Mouse (Mus musculus): Measurements from ENCODE around the gene Large2. TPM values are rescaled to one million over a fixed set of nuclear protein-coding genes. Genes with fewer than 3 reads are reported as not detected.

Large2 gene
- polyA plus RNA-seq, 1 experiment from 2014 or later = 17.1 TPM

GRCm38 (mm10) chr2:92375099-92375623 lies 492 bp upstream of the Large2 start:
- WGBS = 0% methylated on average over 29 of the region's 29 CpGs
- Histone ChIP-seq H3K9ac (replicated peaks; ENCODE audit: low read depth) (peak overlapping the region; percentile 70), H3K27ac (ENCODE audit: low read length) (peak overlapping the region; percentile 93), H3K27me3 (replicated peaks; ENCODE audit: insufficient read depth, low read length) (peaks cover 2% of the 10 kb centered on the region; the same call in 1 of the 2 replicates), H3K36me3 (ENCODE audit: insufficient read depth, low read length) (peaks cover 13% of the 10 kb centered on the region), H3K4me3 (ENCODE audit: low read depth, low read length) (peak overlapping the region; percentile 54), H3K4me1 (ENCODE audit: insufficient read depth, low read depth, low read length) (peaks cover 13% of the 10 kb centered on the region; the same call in 1 of the 2 replicates), H3K4me2 (replicated peaks; ENCODE audit: low read depth, low read length) (peak overlapping the region; percentile 74), H3K9me3 (ENCODE audit: low read length) (no peaks in the 10 kb centered on the region)
- peak; percentile 91 for ATAC-seq
- TF ChIP-seq EP300 (IDR thresholded peaks at IDR 0.05) (peak; percentile 70), CTCF (IDR thresholded peaks at IDR 0.05) (peak; percentile 29)
- peak; percentile 100 for DNase-seq (ENCODE audit: low spot score)

GRCm38 (mm10) chr2:92373437-92373813 lies 1.2 kb downstream of the Large2 start:
- TF ChIP-seq CTCF (IDR thresholded peaks at IDR 0.05) (no peak), EP300 (IDR thresholded peaks at IDR 0.05) (no peak)
- ATAC-seq (no peak), DNase-seq (ENCODE audit: low spot score) (no peak)
- H3K4me3 ChIP-seq (ENCODE audit: low read depth, low read length) = no peak overlapping the region
- 69% methylated on average over 11 of the region's 11 CpGs for WGBS
- no peaks in the 10 kb centered on the region for H3K9me3 ChIP-seq (ENCODE audit: low read length)
- H3K27me3 ChIP-seq (replicated peaks; ENCODE audit: insufficient read depth, low read length) = peaks cover 4% of the 10 kb centered on the region; the same call in 1 of the 2 replicates
- peaks cover 13% of the 10 kb centered on the region; the same call in 1 of the 2 replicates for H3K4me1 ChIP-seq (ENCODE audit: insufficient read depth, low read depth, low read length)
- H3K36me3 ChIP-seq (ENCODE audit: insufficient read depth, low read length) = peaks cover 3% of the 10 kb centered on the region; the same call in 1 of the 2 replicates
- H3K4me2 ChIP-seq (replicated peaks; ENCODE audit: low read depth, low read length) = no peak overlapping the region
- peak overlapping the region; percentile 93 for H3K27ac ChIP-seq (ENCODE audit: low read length)
- no peak overlapping the region for H3K9ac ChIP-seq (replicated peaks; ENCODE audit: low read depth)

- DNase-seq (ENCODE audit: low spot score) (peak; percentile 85), ATAC-seq (peak; percentile 7; the same call in 1 of the 2 replicates)
- Histone ChIP-seq H3K27me3 (replicated peaks; ENCODE audit: insufficient read depth, low read length) (peaks cover 4% of the 10 kb centered on the region; the same call in 1 of the 2 replicates), H3K9me3 (ENCODE audit: low read length) (no peaks in the 10 kb centered on the region), H3K36me3 (ENCODE audit: insufficient read depth, low read length) (no peaks in the 10 kb centered on the region), H3K27ac (ENCODE audit: low read length) (peak overlapping the region; percentile 93), H3K4me1 (ENCODE audit: insufficient read depth, low read depth, low read length) (peaks cover 13% of the 10 kb centered on the region; the same call in 1 of the 2 replicates), H3K4me3 (ENCODE audit: low read depth, low read length) (no peak overlapping the region), H3K9ac (replicated peaks; ENCODE audit: low read depth) (no peak overlapping the region), H3K4me2 (replicated peaks; ENCODE audit: low read depth, low read length) (no peak overlapping the region)
- 0 out of 2 replicates have a peak, but pooled peaks have one; percentile 28 for TF ChIP-seq EP300 (IDR thresholded peaks at IDR 0.05)
- TF ChIP-seq CTCF (IDR thresholded peaks at IDR 0.05) = 0 out of 2 replicates have a peak, but pooled peaks have one; percentile 1
- WGBS = 40% methylated on average over 9 of the region's 9 CpGs
Measured at GRCm38 (mm10) chr2:92372767-92373436, 1.8 kb downstream of the Large2 start.

GRCm38 (mm10) chr2:92371971-92372690 lies 2.5 kb downstream of the Large2 start:
- 27% methylated on average over 10 of the region's 10 CpGs for WGBS
- Histone ChIP-seq H3K4me1 (ENCODE audit: insufficient read depth, low read depth, low read length) (peaks cover 13% of the 10 kb centered on the region; the same call in 1 of the 2 replicates), H3K9me3 (ENCODE audit: low read length) (no peaks in the 10 kb centered on the region), H3K4me3 (ENCODE audit: low read depth, low read length) (no peak overlapping the region), H3K9ac (replicated peaks; ENCODE audit: low read depth) (no peak overlapping the region), H3K4me2 (replicated peaks; ENCODE audit: low read depth, low read length) (peak overlapping the region; percentile 59; the same call in 1 of the 2 replicates), H3K27me3 (replicated peaks; ENCODE audit: insufficient read depth, low read length) (peaks cover 4% of the 10 kb centered on the region; the same call in 1 of the 2 replicates), H3K36me3 (ENCODE audit: insufficient read depth, low read length) (no peaks in the 10 kb centered on the region), H3K27ac (ENCODE audit: low read length) (peak overlapping the region; percentile 93)
- TF ChIP-seq EP300 (IDR thresholded peaks at IDR 0.05) (peak; percentile 72; the same call in 1 of the 2 replicates), CTCF (IDR thresholded peaks at IDR 0.05) (no peak)
- DNase-seq (ENCODE audit: low spot score) (peak; percentile 78), ATAC-seq (peak; percentile 11; the same call in 1 of the 2 replicates)

GRCm38 (mm10) chr2:92370821-92371805 lies 3.6 kb downstream of the Large2 start:
- WGBS = 4% methylated on average over 40 of the region's 45 CpGs
- peak; percentile 85 for DNase-seq (ENCODE audit: low spot score)

More at GRCm38 (mm10) chr2:92370821-92371805, 3.6 kb downstream of the Large2 start:
- peak overlapping the region; percentile 59 for H3K4me2 ChIP-seq (replicated peaks; ENCODE audit: low read depth, low read length)
- H3K36me3 ChIP-seq (ENCODE audit: insufficient read depth, low read length) = no peaks in the 10 kb centered on the region
- peak; percentile 44 for TF ChIP-seq CTCF (IDR thresholded peaks at IDR 0.05)
- TF ChIP-seq EP300 (IDR thresholded peaks at IDR 0.05) = 0 out of 2 replicates have a peak, but pooled peaks have one; percentile 18
- peak; percentile 34 for ATAC-seq
- peak overlapping the region; percentile 27 for H3K9ac ChIP-seq (replicated peaks; ENCODE audit: low read depth)
- H3K9me3 ChIP-seq (ENCODE audit: low read length) = no peaks in the 10 kb centered on the region
- peaks cover 4% of the 10 kb centered on the region; the same call in 1 of the 2 replicates for H3K27me3 ChIP-seq (replicated peaks; ENCODE audit: insufficient read depth, low read length)
- H3K4me3 ChIP-seq (ENCODE audit: low read depth, low read length) = peak overlapping the region; percentile 36
- peaks cover 8% of the 10 kb centered on the region; the same call in 1 of the 2 replicates for H3K4me1 ChIP-seq (ENCODE audit: insufficient read depth, low read depth, low read length)
- peak overlapping the region; percentile 93 for H3K27ac ChIP-seq (ENCODE audit: low read length)

Measured in lung, postnatal 0 days (tissue).